Mouse (Mus musculus): ENCODE results near the gene Nat8f2. TPM values are rescaled to one million over a fixed set of nuclear protein-coding genes. Genes with fewer than 3 reads are reported as not detected.

Nat8f2 gene
- total and polyA plus RNA-seq, 2 experiments = 256 to 612 TPM

DNA sequence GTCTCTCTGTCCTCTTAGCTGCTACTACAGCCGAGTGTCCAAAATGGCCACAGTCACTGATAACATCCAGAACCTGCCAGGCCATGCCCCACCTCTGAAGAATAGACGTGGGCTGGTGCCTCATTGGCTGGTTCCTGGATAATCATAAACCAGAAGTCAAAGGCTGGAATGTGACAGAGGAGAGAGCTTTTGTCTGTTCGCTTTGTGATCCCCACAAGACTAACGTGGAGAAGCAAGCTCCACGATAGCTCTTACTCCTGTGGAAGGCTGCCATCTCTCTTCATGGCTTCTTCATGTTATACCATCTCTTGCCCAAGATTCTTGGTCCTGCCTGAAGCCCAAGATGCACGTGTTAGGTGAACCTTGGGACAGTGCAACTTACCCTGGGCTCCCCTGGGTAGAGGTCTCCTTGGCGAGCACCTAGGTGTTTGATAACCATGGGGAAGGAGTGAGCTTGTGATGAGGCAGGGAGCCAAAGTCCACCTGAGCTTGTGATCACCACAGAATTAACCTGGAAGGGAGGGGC is 37.1 kb downstream of the Nat8f2 start, which contains the start of gene Nat8:
Gene Nat8, minus strand, starts transcription at position 287 of the 526 bp plus-strand sequence.
- Histone ChIP-seq H3K27me3 (ENCODE audit: control insufficient read depth, insufficient read depth, low read length) (no peaks in the 10 kb centered on the region), H3K27ac (replicated peaks; ENCODE audit: insufficient read depth, low read depth, low read length) (0 out of 2 replicates have a peak within 1 kb of the TSS, but pooled peaks have one; percentile 22), H3K4me3 (ENCODE audit: insufficient read depth, low read depth, low read length) (no peak within 1 kb of the TSS; the same call in 1 of the 2 replicates), H3K36me3 (ENCODE audit: control insufficient read depth, insufficient read depth, low read length) (no peaks in the 10 kb centered on the region), H3K4me1 (ENCODE audit: control insufficient read depth, insufficient read depth, low read length) (peaks cover 4% of the 10 kb centered on the region), H3K9ac (ENCODE audit: low read depth, low read length) (no peak within 1 kb of the TSS; the same call in 1 of the 2 replicates), H3K79me2 (ENCODE audit: control insufficient read depth, insufficient read depth, low read length) (no peaks in the 10 kb centered on the region)
- 56% methylated on average over 7 of the region's 7 CpGs for WGBS
- DNase-seq (ENCODE audit: extremely low read depth, low read depth, low spot score) = peak; percentile 84
- TF ChIP-seq POLR2A (IDR thresholded peaks at IDR 0.05; ENCODE audit: extremely low read depth, insufficient read depth, low read length) = no peak
- no peak for TF ChIP-seq CTCF (IDR thresholded peaks at IDR 0.05; ENCODE audit: low read depth, low read length)

DNA sequence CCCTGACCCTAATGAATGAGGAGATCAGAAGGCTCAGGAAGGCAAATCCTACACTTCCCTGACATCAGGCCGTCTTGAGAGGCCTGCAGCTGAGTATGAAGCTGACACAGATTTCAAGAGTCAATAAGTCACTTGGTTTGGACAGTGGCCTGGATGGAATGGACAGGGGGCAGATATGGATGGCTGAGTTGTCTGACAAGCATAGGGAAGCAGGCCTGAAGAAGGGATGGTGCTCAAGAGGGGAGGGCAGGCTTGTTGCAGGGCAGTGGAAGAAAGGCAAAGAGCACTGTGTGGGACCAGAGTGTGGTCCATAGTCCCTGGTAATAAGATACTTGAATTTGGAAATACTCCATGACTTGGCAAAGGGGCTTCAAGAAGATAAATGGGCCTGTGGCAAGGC is 39.5 kb downstream of the Nat8f2 start:
- TF ChIP-seq CTCF (IDR thresholded peaks at IDR 0.05; ENCODE audit: low read depth, low read length) (no peak), POLR2A (IDR thresholded peaks at IDR 0.05; ENCODE audit: extremely low read depth, insufficient read depth, low read length) (no peak)
- no peaks in the 10 kb centered on the region for H3K79me2 ChIP-seq (ENCODE audit: control insufficient read depth, insufficient read depth, low read length)
- H3K27ac ChIP-seq (replicated peaks; ENCODE audit: insufficient read depth, low read depth, low read length) = no peak overlapping the region
- no peaks in the 10 kb centered on the region for H3K36me3 ChIP-seq (ENCODE audit: control insufficient read depth, insufficient read depth, low read length)
- no peak overlapping the region for H3K9ac ChIP-seq (ENCODE audit: low read depth, low read length)
- no peak for DNase-seq (ENCODE audit: extremely low read depth, low read depth, low spot score)
- WGBS = 82% methylated on average over 1 of the region's 1 CpGs
- H3K4me1 ChIP-seq (ENCODE audit: control insufficient read depth, insufficient read depth, low read length) = peaks cover 6% of the 10 kb centered on the region
- no peak overlapping the region for H3K4me3 ChIP-seq (ENCODE audit: insufficient read depth, low read depth, low read length)
- H3K27me3 ChIP-seq (ENCODE audit: control insufficient read depth, insufficient read depth, low read length) = no peaks in the 10 kb centered on the region

DNA sequence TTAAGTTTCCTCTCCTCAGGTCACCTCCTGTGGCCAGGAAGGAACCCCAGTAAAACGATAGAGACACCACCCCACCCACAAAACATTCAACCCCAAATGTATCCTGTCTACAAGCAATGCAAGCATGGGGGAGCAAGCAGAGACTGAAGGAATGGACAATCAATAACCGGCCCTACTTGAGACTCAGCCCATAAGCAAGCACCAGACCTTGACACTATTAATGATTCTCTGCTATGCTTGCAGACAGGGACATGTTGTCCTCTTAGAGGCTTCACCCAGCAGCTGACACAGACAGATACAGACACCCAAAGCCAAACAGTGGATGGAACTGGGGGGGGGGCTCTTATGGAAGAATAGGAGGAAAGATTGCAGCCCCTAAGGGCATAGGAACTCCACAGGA is 43.1 kb downstream of the Nat8f2 start:
- no peaks in the 10 kb centered on the region for H3K79me2 ChIP-seq (ENCODE audit: control insufficient read depth, insufficient read depth, low read length)
- H3K4me1 ChIP-seq (ENCODE audit: control insufficient read depth, insufficient read depth, low read length) = peaks cover 11% of the 10 kb centered on the region
- no peaks in the 10 kb centered on the region for H3K27me3 ChIP-seq (ENCODE audit: control insufficient read depth, insufficient read depth, low read length)
- 89% methylated on average over 2 of the region's 2 CpGs for WGBS
- H3K9ac ChIP-seq (ENCODE audit: low read depth, low read length) = no peak overlapping the region
- DNase-seq (ENCODE audit: extremely low read depth, low read depth, low spot score) = no peak
- H3K4me3 ChIP-seq (ENCODE audit: insufficient read depth, low read depth, low read length) = no peak overlapping the region
- H3K27ac ChIP-seq (replicated peaks; ENCODE audit: insufficient read depth, low read depth, low read length) = no peak overlapping the region
- no peaks in the 10 kb centered on the region for H3K36me3 ChIP-seq (ENCODE audit: control insufficient read depth, insufficient read depth, low read length)
- TF ChIP-seq POLR2A (IDR thresholded peaks at IDR 0.05; ENCODE audit: extremely low read depth, insufficient read depth, low read length) = no peak
- no peak for TF ChIP-seq CTCF (IDR thresholded peaks at IDR 0.05; ENCODE audit: low read depth, low read length)

DNA sequence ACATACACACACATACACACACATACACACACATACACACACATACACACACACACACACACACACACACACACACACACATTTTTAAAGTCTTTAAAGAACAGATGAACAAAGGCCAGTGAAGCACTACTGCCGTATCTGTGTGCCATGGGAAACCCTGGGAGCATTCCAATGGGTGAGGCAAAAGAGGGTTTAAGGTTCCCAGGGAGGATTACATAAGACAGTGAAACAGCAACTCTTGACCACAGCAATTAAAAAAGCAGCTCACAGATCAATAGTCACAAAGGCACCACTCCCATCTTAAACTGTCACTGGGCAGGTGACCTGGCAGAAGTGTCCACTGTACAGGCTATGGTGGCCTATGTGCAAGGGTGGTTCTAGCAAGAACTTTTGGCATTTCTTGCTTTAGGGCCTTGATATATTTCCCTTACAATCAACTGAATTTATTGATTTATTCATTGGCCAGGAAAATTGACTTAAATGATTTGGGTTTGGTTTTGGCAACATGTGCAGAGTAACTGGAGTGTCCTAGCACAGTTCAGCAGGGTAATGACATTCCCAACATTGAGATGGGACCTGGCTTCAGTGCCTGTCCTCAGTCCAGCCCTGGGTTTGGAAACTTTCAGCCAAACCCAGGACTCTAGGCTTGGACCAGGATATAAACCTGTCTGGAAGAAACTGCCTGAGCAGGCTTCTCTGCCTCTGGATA is 45.4 kb downstream of the Nat8f2 start:
- H3K27me3 ChIP-seq (ENCODE audit: control insufficient read depth, insufficient read depth, low read length) = no peaks in the 10 kb centered on the region
- no peak overlapping the region for H3K9ac ChIP-seq (ENCODE audit: low read depth, low read length)
- no peaks in the 10 kb centered on the region for H3K79me2 ChIP-seq (ENCODE audit: control insufficient read depth, insufficient read depth, low read length)
- peak overlapping the region; percentile 92 for H3K27ac ChIP-seq (replicated peaks; ENCODE audit: insufficient read depth, low read depth, low read length)
- peak; percentile 97 for DNase-seq (ENCODE audit: extremely low read depth, low read depth, low spot score)
- H3K4me1 ChIP-seq (ENCODE audit: control insufficient read depth, insufficient read depth, low read length) = peaks cover 17% of the 10 kb centered on the region
- WGBS = 37% methylated on average over 1 of the region's 1 CpGs
- H3K36me3 ChIP-seq (ENCODE audit: control insufficient read depth, insufficient read depth, low read length) = no peaks in the 10 kb centered on the region
- TF ChIP-seq POLR2A (IDR thresholded peaks at IDR 0.05; ENCODE audit: extremely low read depth, insufficient read depth, low read length) (no peak), CTCF (IDR thresholded peaks at IDR 0.05; ENCODE audit: low read depth, low read length) (no peak)
- no peak overlapping the region for H3K4me3 ChIP-seq (ENCODE audit: insufficient read depth, low read depth, low read length)

DNA sequence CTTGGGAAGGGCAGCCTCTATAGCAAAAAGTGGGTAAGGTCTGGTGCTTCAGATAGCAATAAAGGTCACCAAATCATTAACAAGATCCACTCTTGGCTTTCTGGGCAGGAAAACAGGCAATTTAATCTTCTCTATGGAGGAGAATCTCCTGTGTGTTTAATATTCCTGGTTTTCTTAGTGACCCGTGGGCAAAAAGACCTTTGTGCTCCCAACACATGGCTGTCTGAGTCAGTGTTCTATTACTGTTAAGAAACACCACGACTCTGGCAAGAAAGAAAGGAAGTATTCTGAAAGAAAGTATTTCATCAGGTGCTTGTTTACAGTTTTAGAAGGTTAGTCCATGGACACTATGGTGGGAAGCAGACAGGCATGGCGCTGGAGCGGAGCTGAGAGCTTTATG is 46.7 kb downstream of the Nat8f2 start:
- Histone ChIP-seq H3K27ac (replicated peaks; ENCODE audit: insufficient read depth, low read depth, low read length) (peak overlapping the region; percentile 15; the same call in 1 of the 2 replicates), H3K36me3 (ENCODE audit: control insufficient read depth, insufficient read depth, low read length) (no peaks in the 10 kb centered on the region), H3K79me2 (ENCODE audit: control insufficient read depth, insufficient read depth, low read length) (no peaks in the 10 kb centered on the region), H3K9ac (ENCODE audit: low read depth, low read length) (no peak overlapping the region), H3K4me3 (ENCODE audit: insufficient read depth, low read depth, low read length) (no peak overlapping the region), H3K27me3 (ENCODE audit: control insufficient read depth, insufficient read depth, low read length) (no peaks in the 10 kb centered on the region), H3K4me1 (ENCODE audit: control insufficient read depth, insufficient read depth, low read length) (peaks cover 17% of the 10 kb centered on the region)
- 63% methylated on average over 4 of the region's 4 CpGs for WGBS
- no peak for TF ChIP-seq CTCF (IDR thresholded peaks at IDR 0.05; ENCODE audit: low read depth, low read length)
- no peak for TF ChIP-seq POLR2A (IDR thresholded peaks at IDR 0.05; ENCODE audit: extremely low read depth, insufficient read depth, low read length)
- DNase-seq (ENCODE audit: extremely low read depth, low read depth, low spot score) = no peak

DNA sequence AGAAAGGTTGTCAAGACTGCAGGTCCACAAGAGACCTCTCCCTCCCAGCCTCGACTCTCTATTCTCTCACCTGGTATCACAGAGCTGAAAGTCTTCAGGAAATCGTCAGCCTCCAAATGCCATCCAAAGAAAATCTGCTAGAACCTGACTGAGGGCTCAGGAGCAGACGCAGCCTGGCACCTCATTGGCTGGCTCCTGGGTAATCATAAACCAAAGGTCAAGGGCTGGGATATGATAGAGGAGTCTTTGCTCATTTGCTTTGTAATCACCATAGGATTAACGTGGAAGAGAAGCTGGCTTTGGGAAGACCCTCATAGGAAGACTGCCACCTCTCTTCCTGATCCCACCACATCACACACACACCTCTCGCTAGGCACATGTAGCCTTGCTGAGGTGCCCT is 48.1 kb downstream of the Nat8f2 start, which contains the start of the genes Nat8f6 and Nat8f5:
Gene Nat8f6, minus strand, starts transcription at position 118 of the 400 bp plus-strand sequence.
Gene Nat8f5, minus strand, starts transcription at position 136 of the 400 bp plus-strand sequence.
- peak; percentile 74 for DNase-seq (ENCODE audit: extremely low read depth, low read depth, low spot score)
- no peaks in the 10 kb centered on the region for H3K27me3 ChIP-seq (ENCODE audit: control insufficient read depth, insufficient read depth, low read length)
- H3K9ac ChIP-seq (ENCODE audit: low read depth, low read length) = peak within 1 kb of the TSS; percentile 54
- peak within 1 kb of the TSS; percentile 10; the same call in 1 of the 2 replicates for H3K4me3 ChIP-seq (ENCODE audit: insufficient read depth, low read depth, low read length)
- TF ChIP-seq CTCF (IDR thresholded peaks at IDR 0.05; ENCODE audit: low read depth, low read length) (no peak), POLR2A (IDR thresholded peaks at IDR 0.05; ENCODE audit: extremely low read depth, insufficient read depth, low read length) (no peak)
- H3K4me1 ChIP-seq (ENCODE audit: control insufficient read depth, insufficient read depth, low read length) = peaks cover 17% of the 10 kb centered on the region
- no peaks in the 10 kb centered on the region for H3K79me2 ChIP-seq (ENCODE audit: control insufficient read depth, insufficient read depth, low read length)
- peak within 1 kb of the TSS; percentile 89 for H3K27ac ChIP-seq (replicated peaks; ENCODE audit: insufficient read depth, low read depth, low read length)
- 35% methylated on average over 5 of the region's 5 CpGs for WGBS
- peaks cover 2% of the 10 kb centered on the region; the same call in 1 of the 2 replicates for H3K36me3 ChIP-seq (ENCODE audit: control insufficient read depth, insufficient read depth, low read length)

Measured in liver, adult 2 months (tissue).